Mouse (Mus musculus) E14TG2a.4 (cell line): ENCODE data around the gene Commd4.

Experiments used
- CTCF ChIP-seq: conservative IDR thresholded peaks from 2 replicates; pipeline ENCODE4 v1.5.1; 2014; ENCODE audit warnings: low read length
- POU5F1 ChIP-seq: IDR thresholded peaks from 2 replicates; pipeline ENCODE4 v1.6.1; 2014; ENCODE audit warnings: low read length, borderline replicate concordance

GRCm38 (mm10) chr9:57156823-57157222 is 1.3 kb downstream of the Commd4 start:
- no peak for TF ChIP-seq CTCF
- TF ChIP-seq POU5F1: no peak
